Mouse (Mus musculus) olfactory bulb, adult 2 months (tissue): ENCODE measurements around the gene Aldh1a2.

Experiments
- CTCF ChIP-seq: fragments of 200-500 bp; IDR thresholded peaks from 2 replicates; pipeline ENCODE4 v1.5.1; 2012; ENCODE audit warnings: low read depth, mild to moderate bottlenecking, low read length, moderate library complexity; ENCODE audit not compliant: insufficient read depth
- POLR2A ChIP-seq: fragments of 200-500 bp; IDR thresholded peaks from 2 replicates; pipeline ENCODE4 v1.6.1; 2012; ENCODE audit warnings: mild to moderate bottlenecking, low read depth, low read length, moderate library complexity; ENCODE audit not compliant: insufficient read depth

- TF ChIP-seq CTCF: no peak
- no peak for TF ChIP-seq POLR2A
These were observed 101.7 kb downstream of the Aldh1a2 start for GRCm38 (mm10) chr9:71317096-71317920.
